Mouse (Mus musculus): ENCODE results near the gene Ano1.

Ano1 gene

GRCm38 (mm10) chr7:144768845-144769244 lies 17.1 kb upstream of the Ano1 start:
- no peak for DNase-seq (ENCODE audit: low read depth, low spot score)

- DNase-seq (ENCODE audit: low read depth, low spot score) = no peak
Measured at GRCm38 (mm10) chr7:144764537-144765282, 12.9 kb upstream of the Ano1 start.

- DNase-seq (ENCODE audit: low read depth, low spot score) = no peak
Measured at GRCm38 (mm10) chr7:144764013-144764412, 12.2 kb upstream of the Ano1 start.

- DNase-seq (ENCODE audit: low read depth, low spot score) = no peak
Measured at GRCm38 (mm10) chr7:144762496-144763235, 10.9 kb upstream of the Ano1 start.

GRCm38 (mm10) chr7:144760228-144760627 lies 8.5 kb upstream of the Ano1 start:
- no peak for DNase-seq (ENCODE audit: low read depth, low spot score)

- DNase-seq (ENCODE audit: low read depth, low spot score) = no peak
Measured at GRCm38 (mm10) chr7:144759455-144759854, 7.7 kb upstream of the Ano1 start.

GRCm38 (mm10) chr7:144755511-144756378 lies 4.0 kb upstream of the Ano1 start:
- no peak for DNase-seq (ENCODE audit: low read depth, low spot score)

- no peak for DNase-seq (ENCODE audit: low read depth, low spot score)
Measured at GRCm38 (mm10) chr7:144754722-144755121, 2.9 kb upstream of the Ano1 start.

- no peak for DNase-seq (ENCODE audit: low read depth, low spot score)
Measured at GRCm38 (mm10) chr7:144753657-144754031, 1.9 kb upstream of the Ano1 start.

GRCm38 (mm10) chr7:144752919-144753656 lies 1.3 kb upstream of the Ano1 start:
- DNase-seq (ENCODE audit: low read depth, low spot score) = no peak

- no peak for DNase-seq (ENCODE audit: low read depth, low spot score)
Measured at GRCm38 (mm10) chr7:144747756-144748155, 4.0 kb downstream of the Ano1 start.

GRCm38 (mm10) chr7:144746466-144746865 lies 5.3 kb downstream of the Ano1 start:
- DNase-seq (ENCODE audit: low read depth, low spot score) = no peak

- no peak for DNase-seq (ENCODE audit: low read depth, low spot score)
Measured at GRCm38 (mm10) chr7:144743874-144744273, 7.9 kb downstream of the Ano1 start.

- DNase-seq (ENCODE audit: low read depth, low spot score) = no peak
Measured at GRCm38 (mm10) chr7:144740643-144741042, 11.1 kb downstream of the Ano1 start.

- DNase-seq (ENCODE audit: low read depth, low spot score) = no peak
Measured at GRCm38 (mm10) chr7:144739810-144740209, 12.0 kb downstream of the Ano1 start.

- no peak for DNase-seq (ENCODE audit: low read depth, low spot score)
Measured at GRCm38 (mm10) chr7:144738357-144738798, 13.4 kb downstream of the Ano1 start.

- no peak for DNase-seq (ENCODE audit: low read depth, low spot score)
Measured at GRCm38 (mm10) chr7:144731897-144732291, 19.9 kb downstream of the Ano1 start.

GRCm38 (mm10) chr7:144731182-144731896 lies 20.4 kb downstream of the Ano1 start:
- no peak for DNase-seq (ENCODE audit: low read depth, low spot score)

- DNase-seq (ENCODE audit: low read depth, low spot score) = no peak
Measured at GRCm38 (mm10) chr7:144724283-144724682, 27.5 kb downstream of the Ano1 start.

- no peak for DNase-seq (ENCODE audit: low read depth, low spot score)
Measured at GRCm38 (mm10) chr7:144719956-144720355, 31.8 kb downstream of the Ano1 start.

- no peak for DNase-seq (ENCODE audit: low read depth, low spot score)
Measured at GRCm38 (mm10) chr7:144717736-144718135, 34.0 kb downstream of the Ano1 start.
